Mouse (Mus musculus): ENCODE data around the gene Mlec. TPM values are rescaled to one million over a fixed set of nuclear protein-coding genes. Genes with fewer than 3 reads are reported as not detected.

Mlec gene
- polyA plus RNA-seq, 1 experiment from 2014 or later: 62.1 TPM

GRCm38 (mm10) chr5:115147388-115147787 lies 10.6 kb downstream of the Mlec start:
- no peak for ATAC-seq (ENCODE audit: low read depth)
- Histone ChIP-seq H3K4me1 (replicated peaks; ENCODE audit: control insufficient read depth, insufficient read depth, low read length) (peaks cover 5% of the 10 kb centered on the region), H3K4me3 (ENCODE audit: low read length) (no peak overlapping the region), H3K27me3 (ENCODE audit: control insufficient read depth, insufficient read depth, low read depth, low read length) (no peaks in the 10 kb centered on the region), H3K27ac (ENCODE audit: low read length) (no peak overlapping the region), H3K36me3 (ENCODE audit: control insufficient read depth, insufficient read depth, low read length) (peaks cover 41% of the 10 kb centered on the region), H3K9ac (ENCODE audit: low read length) (no peak overlapping the region), H3K4me2 (ENCODE audit: low read depth, low read length) (no peak overlapping the region), H3K9me3 (ENCODE audit: control insufficient read depth, low read length) (no peaks in the 10 kb centered on the region)
- WGBS: 78% methylated on average over 3 of the region's 3 CpGs

DNA sequence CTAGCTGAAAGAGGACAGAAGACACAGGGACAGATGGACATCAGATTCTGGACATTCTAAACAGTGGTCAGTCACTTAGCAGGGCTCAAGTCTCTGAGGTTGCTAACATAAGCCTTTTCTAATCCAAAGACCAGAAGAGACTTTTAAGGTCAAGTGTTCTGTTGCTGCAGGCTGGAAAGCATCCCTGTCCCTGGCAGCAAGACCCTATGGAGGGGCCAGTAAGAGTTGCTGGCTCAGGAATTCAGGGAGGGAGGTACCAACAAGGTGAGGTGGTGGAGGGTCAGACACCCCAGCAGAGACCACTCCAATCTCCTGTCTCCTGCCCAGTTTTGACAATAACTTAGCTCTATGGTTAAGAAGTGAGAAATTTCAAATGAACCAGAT lies 11.2 kb downstream of the Mlec start:
- H3K36me3 ChIP-seq (ENCODE audit: control insufficient read depth, insufficient read depth, low read length): peaks cover 41% of the 10 kb centered on the region
- no peaks in the 10 kb centered on the region for H3K4me1 ChIP-seq (replicated peaks; ENCODE audit: control insufficient read depth, insufficient read depth, low read length)
- no peaks in the 10 kb centered on the region for H3K9me3 ChIP-seq (ENCODE audit: control insufficient read depth, low read length)

GRCm38 (mm10) chr5:115145976-115146746 lies 11.8 kb downstream of the Mlec start:
- Histone ChIP-seq H3K4me2 (ENCODE audit: low read depth, low read length) (no peak overlapping the region), H3K27me3 (ENCODE audit: control insufficient read depth, insufficient read depth, low read depth, low read length) (no peaks in the 10 kb centered on the region), H3K4me3 (ENCODE audit: low read length) (no peak overlapping the region), H3K9ac (ENCODE audit: low read length) (no peak overlapping the region), H3K9me3 (ENCODE audit: control insufficient read depth, low read length) (no peaks in the 10 kb centered on the region), H3K27ac (ENCODE audit: low read length) (no peak overlapping the region), H3K4me1 (replicated peaks; ENCODE audit: control insufficient read depth, insufficient read depth, low read length) (no peaks in the 10 kb centered on the region), H3K36me3 (ENCODE audit: control insufficient read depth, insufficient read depth, low read length) (peaks cover 41% of the 10 kb centered on the region)
- no peak for ATAC-seq (ENCODE audit: low read depth)
- WGBS: 73% methylated on average over 6 of the region's 6 CpGs

More for the DNA sequence above, 11.2 kb downstream of the Mlec start:
- no peak for ATAC-seq (ENCODE audit: low read depth)
- Histone ChIP-seq H3K4me2 (ENCODE audit: low read depth, low read length) (no peak overlapping the region), H3K4me3 (ENCODE audit: low read length) (no peak overlapping the region), H3K9ac (ENCODE audit: low read length) (no peak overlapping the region), H3K27me3 (ENCODE audit: control insufficient read depth, insufficient read depth, low read depth, low read length) (no peaks in the 10 kb centered on the region), H3K27ac (ENCODE audit: low read length) (no peak overlapping the region)

DNA sequence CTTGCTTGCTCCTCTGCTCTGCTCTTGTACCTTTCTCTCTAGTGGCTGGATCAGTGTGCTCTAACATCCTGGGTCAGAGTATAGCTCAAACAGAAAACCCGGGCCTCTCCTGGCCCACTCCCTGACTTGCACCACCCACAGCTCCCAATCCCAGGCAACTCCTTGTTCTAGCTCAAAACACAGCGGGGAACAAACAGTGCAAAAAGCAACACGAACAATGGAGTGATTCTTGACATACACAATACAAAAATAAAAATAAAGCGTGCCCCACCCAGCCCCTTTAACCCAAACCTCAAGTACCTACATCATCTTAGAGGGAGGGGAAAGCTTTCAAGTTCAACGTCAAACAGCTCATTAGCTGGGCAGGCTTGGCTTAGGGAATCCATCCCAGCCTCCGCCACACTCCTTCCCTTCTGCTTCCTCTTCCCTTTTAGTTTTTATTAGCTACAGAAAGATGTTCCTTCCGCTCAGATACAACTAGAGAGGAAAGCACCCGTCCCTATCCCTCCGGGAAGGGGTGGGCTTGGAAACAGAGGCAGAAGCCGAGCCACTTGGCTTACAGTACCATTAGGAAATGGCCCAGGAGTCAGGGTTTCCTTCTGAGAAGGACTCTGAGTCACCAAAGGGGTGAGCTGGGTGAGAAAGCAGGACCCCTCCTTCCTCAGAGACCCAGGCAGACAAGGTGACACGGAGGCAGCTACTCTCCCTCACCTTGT lies 12.6 kb downstream of the Mlec start:
- no peaks in the 10 kb centered on the region for H3K4me1 ChIP-seq (replicated peaks; ENCODE audit: control insufficient read depth, insufficient read depth, low read length)
- H3K27me3 ChIP-seq (ENCODE audit: control insufficient read depth, insufficient read depth, low read depth, low read length): no peaks in the 10 kb centered on the region
- no peaks in the 10 kb centered on the region for H3K9me3 ChIP-seq (ENCODE audit: control insufficient read depth, low read length)
- WGBS: 63% methylated on average over 11 of the region's 11 CpGs
- ATAC-seq (ENCODE audit: low read depth): no peak
- no peak overlapping the region for H3K27ac ChIP-seq (ENCODE audit: low read length)
- peaks cover 36% of the 10 kb centered on the region for H3K36me3 ChIP-seq (ENCODE audit: control insufficient read depth, insufficient read depth, low read length)
- H3K4me2 ChIP-seq (ENCODE audit: low read depth, low read length): no peak overlapping the region
- no peak overlapping the region for H3K4me3 ChIP-seq (ENCODE audit: low read length)
- no peak overlapping the region for H3K9ac ChIP-seq (ENCODE audit: low read length)

DNA sequence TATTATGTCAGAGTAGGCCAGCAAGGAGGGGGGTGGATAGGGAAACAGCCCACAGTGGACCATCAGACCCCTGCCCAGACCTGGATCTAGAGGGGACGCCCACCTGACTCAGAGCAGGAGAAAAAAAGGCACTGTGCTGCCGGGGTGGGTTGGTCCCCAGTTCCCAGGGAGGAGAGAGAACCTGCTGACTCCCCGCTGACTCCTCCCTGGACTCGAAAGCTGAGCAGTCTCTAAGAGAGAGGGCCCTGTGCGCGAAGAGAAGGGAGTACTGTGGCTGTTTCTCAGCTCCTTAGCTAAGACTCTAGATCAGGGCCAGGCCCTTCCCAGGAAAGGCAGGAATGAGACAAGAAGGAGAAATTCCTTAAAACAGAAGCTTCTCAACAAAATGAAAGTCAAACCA lies 13.5 kb downstream of the Mlec start:
- no peaks in the 10 kb centered on the region for H3K4me1 ChIP-seq (replicated peaks; ENCODE audit: control insufficient read depth, insufficient read depth, low read length)
- H3K9me3 ChIP-seq (ENCODE audit: control insufficient read depth, low read length): no peaks in the 10 kb centered on the region
- no peak overlapping the region for H3K9ac ChIP-seq (ENCODE audit: low read length)
- H3K4me2 ChIP-seq (ENCODE audit: low read depth, low read length): no peak overlapping the region
- ATAC-seq (ENCODE audit: low read depth): no peak
- no peak overlapping the region for H3K27ac ChIP-seq (ENCODE audit: low read length)
- peaks cover 26% of the 10 kb centered on the region for H3K36me3 ChIP-seq (ENCODE audit: control insufficient read depth, insufficient read depth, low read length)
- H3K27me3 ChIP-seq (ENCODE audit: control insufficient read depth, insufficient read depth, low read depth, low read length): no peaks in the 10 kb centered on the region
- H3K4me3 ChIP-seq (ENCODE audit: low read length): no peak overlapping the region
- 73% methylated on average over 6 of the region's 6 CpGs for WGBS

DNA sequence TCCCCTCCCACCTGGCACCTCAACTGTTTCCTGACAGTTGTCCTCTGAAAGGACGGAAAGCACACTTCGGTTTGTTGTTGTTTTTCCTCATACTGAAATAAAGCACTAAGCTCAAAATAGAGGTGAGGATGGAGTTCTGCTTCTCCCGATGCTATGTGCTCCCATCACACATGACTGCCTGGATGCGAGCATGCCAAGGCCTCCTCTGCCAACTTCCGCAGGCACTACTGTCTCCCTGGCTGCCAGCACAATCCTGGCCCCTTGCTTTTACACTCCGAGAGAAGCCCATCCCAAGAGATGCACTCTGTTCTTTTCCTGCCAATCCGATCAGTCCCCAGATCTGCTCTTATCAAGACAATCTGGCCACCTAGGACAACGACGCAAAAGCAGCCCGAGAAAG lies 14.4 kb downstream of the Mlec start:
- WGBS: 67% methylated on average over 10 of the region's 10 CpGs
- no peak overlapping the region for H3K4me3 ChIP-seq (ENCODE audit: low read length)
- H3K9me3 ChIP-seq (ENCODE audit: control insufficient read depth, low read length): no peaks in the 10 kb centered on the region
- no peak overlapping the region for H3K27ac ChIP-seq (ENCODE audit: low read length)
- no peaks in the 10 kb centered on the region for H3K27me3 ChIP-seq (ENCODE audit: control insufficient read depth, insufficient read depth, low read depth, low read length)
- no peak for ATAC-seq (ENCODE audit: low read depth)
- no peaks in the 10 kb centered on the region for H3K4me1 ChIP-seq (replicated peaks; ENCODE audit: control insufficient read depth, insufficient read depth, low read length)
- H3K9ac ChIP-seq (ENCODE audit: low read length): no peak overlapping the region
- H3K4me2 ChIP-seq (ENCODE audit: low read depth, low read length): no peak overlapping the region
- H3K36me3 ChIP-seq (ENCODE audit: control insufficient read depth, insufficient read depth, low read length): peaks cover 21% of the 10 kb centered on the region

GRCm38 (mm10) chr5:115142166-115142697 lies 15.7 kb downstream of the Mlec start:
- Histone ChIP-seq H3K9me3 (ENCODE audit: control insufficient read depth, low read length) (no peaks in the 10 kb centered on the region), H3K9ac (ENCODE audit: low read length) (no peak overlapping the region), H3K27ac (ENCODE audit: low read length) (no peak overlapping the region), H3K4me3 (ENCODE audit: low read length) (no peak overlapping the region), H3K4me2 (ENCODE audit: low read depth, low read length) (no peak overlapping the region), H3K36me3 (ENCODE audit: control insufficient read depth, insufficient read depth, low read length) (peaks cover 10% of the 10 kb centered on the region), H3K27me3 (ENCODE audit: control insufficient read depth, insufficient read depth, low read depth, low read length) (no peaks in the 10 kb centered on the region), H3K4me1 (replicated peaks; ENCODE audit: control insufficient read depth, insufficient read depth, low read length) (no peaks in the 10 kb centered on the region)
- 86% methylated on average over 9 of the region's 9 CpGs for WGBS
- no peak for ATAC-seq (ENCODE audit: low read depth)

DNA sequence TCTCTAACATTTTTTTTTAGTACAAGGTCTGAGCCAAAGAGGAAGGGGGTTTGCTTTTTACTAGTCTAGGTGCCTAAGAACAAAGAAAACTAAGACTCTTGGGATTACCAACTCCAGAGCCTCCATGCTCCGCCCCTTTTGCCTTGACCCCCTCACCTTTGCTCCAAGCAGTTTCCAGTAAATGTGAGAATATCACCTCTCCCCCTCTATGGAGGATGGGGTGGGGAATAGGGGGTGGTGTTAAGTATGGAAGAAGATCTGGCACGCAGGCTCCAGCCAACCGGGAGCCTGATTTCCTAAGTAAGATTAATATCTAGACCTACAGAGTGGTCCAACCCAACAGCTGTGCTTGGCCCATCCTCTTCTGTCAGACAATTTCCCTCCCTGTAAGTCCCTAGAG lies 17.3 kb downstream of the Mlec start:
- WGBS: 51% methylated on average over 3 of the region's 3 CpGs
- Histone ChIP-seq H3K36me3 (ENCODE audit: control insufficient read depth, insufficient read depth, low read length) (no peaks in the 10 kb centered on the region; the same call in 1 of the 2 replicates), H3K4me3 (ENCODE audit: low read length) (no peak overlapping the region), H3K27me3 (ENCODE audit: control insufficient read depth, insufficient read depth, low read depth, low read length) (no peaks in the 10 kb centered on the region), H3K4me1 (replicated peaks; ENCODE audit: control insufficient read depth, insufficient read depth, low read length) (no peaks in the 10 kb centered on the region), H3K27ac (ENCODE audit: low read length) (no peak overlapping the region), H3K4me2 (ENCODE audit: low read depth, low read length) (no peak overlapping the region), H3K9ac (ENCODE audit: low read length) (no peak overlapping the region), H3K9me3 (ENCODE audit: control insufficient read depth, low read length) (no peaks in the 10 kb centered on the region)
- no peak for ATAC-seq (ENCODE audit: low read depth)

GRCm38 (mm10) chr5:115139124-115139523 lies 18.9 kb downstream of the Mlec start:
- H3K9me3 ChIP-seq (ENCODE audit: control insufficient read depth, low read length): no peaks in the 10 kb centered on the region
- H3K4me1 ChIP-seq (replicated peaks; ENCODE audit: control insufficient read depth, insufficient read depth, low read length): peaks cover 1% of the 10 kb centered on the region; the same call in 1 of the 2 replicates
- H3K4me2 ChIP-seq (ENCODE audit: low read depth, low read length): no peak overlapping the region
- no peak overlapping the region for H3K9ac ChIP-seq (ENCODE audit: low read length)
- no peak overlapping the region for H3K4me3 ChIP-seq (ENCODE audit: low read length)
- no peaks in the 10 kb centered on the region for H3K36me3 ChIP-seq (ENCODE audit: control insufficient read depth, insufficient read depth, low read length)
- H3K27ac ChIP-seq (ENCODE audit: low read length): no peak overlapping the region
- ATAC-seq (ENCODE audit: low read depth): no peak
- WGBS: 51% methylated on average over 4 of the region's 4 CpGs
- no peaks in the 10 kb centered on the region for H3K27me3 ChIP-seq (ENCODE audit: control insufficient read depth, insufficient read depth, low read depth, low read length)
